Mouse (Mus musculus) lung, embryonic 16.5 days (tissue): ENCODE measurements around the gene Ucp1. TPM values are rescaled to one million over a fixed set of nuclear protein-coding genes. Genes with fewer than 3 reads are reported as not detected.

Experiments
- ATAC-seq: fragments of 200-750 bp; cut with Nextera tagmentation; 2 replicates; pipeline ENCODE4 v1.8.0; 2017; ENCODE audit warnings: low read depth, mild to moderate bottlenecking, moderate library complexity
- H3K27ac ChIP-seq: fragments of 300-500 bp; sonication (generic); 2 replicates; pipeline ENCODE4 v1.5.1; 2014; ENCODE audit warnings: mild to moderate bottlenecking, control low read depth, low read length
- H3K27me3 ChIP-seq: fragments of 300-500 bp; sonication (generic); 2 replicates; pipeline ENCODE4 v1.6.1; 2014; ENCODE audit warnings: low read depth, low read length, mixed read lengths; ENCODE audit not compliant: control insufficient read depth, insufficient read depth
- H3K36me3 ChIP-seq: fragments of 300-500 bp; sonication (generic); 2 replicates; pipeline ENCODE4 v1.6.1; 2014; ENCODE audit warnings: low read length; ENCODE audit not compliant: control insufficient read depth, insufficient read depth
- H3K4me1 ChIP-seq: fragments of 300-500 bp; sonication (generic); replicated peaks from 2 replicates; pipeline ENCODE4 v1.6.1; 2014; ENCODE audit warnings: low read length, mixed read lengths; ENCODE audit not compliant: control insufficient read depth, insufficient read depth
- H3K4me2 ChIP-seq: fragments of 300-500 bp; sonication (generic); 2 replicates; pipeline ENCODE4 v1.6.1; 2014; ENCODE audit warnings: low read depth, low read length, control low read depth
- H3K4me3 ChIP-seq: fragments of 300-500 bp; sonication (generic); 2 replicates; pipeline ENCODE4 v1.5.1; 2014; ENCODE audit warnings: mild to moderate bottlenecking, low read length, control low read depth
- H3K9ac ChIP-seq: fragments of 300-500 bp; sonication (generic); 2 replicates; pipeline ENCODE4 v1.6.1; 2014; ENCODE audit warnings: low read length, control low read depth
- H3K9me3 ChIP-seq: fragments of 300-500 bp; sonication (generic); 2 replicates; pipeline ENCODE4 v1.6.1; 2016; ENCODE audit warnings: low read length; ENCODE audit not compliant: control insufficient read depth
- WGBS: fragments of 180-500 bp; shearing (Covaris S2); extraction: QIAGEN DNeasy Blood & Tissue Kit; methylation state at CpG from one replicate; pipeline ENCODE4 v1.1.7; 2014; 5-methylcytosine and 5-hydroxymethylcytosine counted together
- polyA plus RNA-seq: library from polyadenylated mRNA; unstranded; fragments of >200 nt; fragmentation: Nextera tagmentation; extraction: Ambion mirVana; gene quantifications from 2 replicates; pipeline ENCODE4 v1.2.1, GENCODE M21; 2015

Gene Ucp1
- polyA plus RNA-seq, 1 experiment from 2014 or later: not detected

- no peak overlapping the region for H3K4me2 ChIP-seq
- no peak overlapping the region for H3K4me3 ChIP-seq
- peaks cover 8% of the 10 kb centered on the region for H3K36me3 ChIP-seq
- no peaks in the 10 kb centered on the region for H3K9me3 ChIP-seq
- ATAC-seq: no peak
- no peak overlapping the region for H3K27ac ChIP-seq
- H3K9ac ChIP-seq: no peak overlapping the region
- H3K27me3 ChIP-seq: no peaks in the 10 kb centered on the region
- WGBS: 89% methylated on average over 6 of the region's 6 CpGs
- no peaks in the 10 kb centered on the region for H3K4me1 ChIP-seq
Observed at GRCm38 (mm10) chr8:83322374-83322773, 32.2 kb downstream of the Ucp1 start.

GRCm38 (mm10) chr8:83323056-83323455 lies 32.9 kb downstream of the Ucp1 start:
- Histone ChIP-seq H3K36me3 (peaks cover 7% of the 10 kb centered on the region), H3K27ac (no peak overlapping the region), H3K4me2 (no peak overlapping the region)

GRCm38 (mm10) chr8:83327889-83328288 lies 37.7 kb downstream of the Ucp1 start:
- 87% methylated on average over 5 of the region's 5 CpGs for WGBS
- H3K36me3 ChIP-seq: peaks cover 3% of the 10 kb centered on the region
- no peaks in the 10 kb centered on the region for H3K27me3 ChIP-seq
- H3K9ac ChIP-seq: no peak overlapping the region
- 0 out of 2 replicates have a peak, but pooled peaks cover under 1% of the 10 kb centered on the region for H3K4me1 ChIP-seq
- no peak overlapping the region for H3K4me3 ChIP-seq
- no peak overlapping the region for H3K27ac ChIP-seq
- no peaks in the 10 kb centered on the region for H3K9me3 ChIP-seq
- no peak overlapping the region for H3K4me2 ChIP-seq
- no peak for ATAC-seq

More at GRCm38 (mm10) chr8:83323056-83323455, 32.9 kb downstream of the Ucp1 start:
- no peaks in the 10 kb centered on the region for H3K27me3 ChIP-seq
- H3K4me1 ChIP-seq: no peaks in the 10 kb centered on the region
- no peaks in the 10 kb centered on the region for H3K9me3 ChIP-seq
- no peak for ATAC-seq
- no peak overlapping the region for H3K9ac ChIP-seq
- H3K4me3 ChIP-seq: no peak overlapping the region
- 90% methylated on average over 2 of the region's 2 CpGs for WGBS

- H3K4me3 ChIP-seq: peak overlapping the region; percentile 78
- ATAC-seq: no peak
- H3K27me3 ChIP-seq: no peaks in the 10 kb centered on the region
- no peak overlapping the region for H3K27ac ChIP-seq
- H3K36me3 ChIP-seq: peaks cover 3% of the 10 kb centered on the region
- no peaks in the 10 kb centered on the region for H3K9me3 ChIP-seq
- H3K9ac ChIP-seq: peak overlapping the region; percentile 79
- H3K4me1 ChIP-seq: 0 out of 2 replicates have a peak, but pooled peaks cover 2% of the 10 kb centered on the region
- H3K4me2 ChIP-seq: peak overlapping the region; percentile 75
- 8% methylated on average over 7 of the region's 7 CpGs for WGBS
Observed at GRCm38 (mm10) chr8:83331567-83331898, 41.4 kb downstream of the Ucp1 start.

- H3K9me3 ChIP-seq: no peaks in the 10 kb centered on the region
- H3K4me1 ChIP-seq: 0 out of 2 replicates have a peak, but pooled peaks cover 2% of the 10 kb centered on the region
- no peaks in the 10 kb centered on the region for H3K27me3 ChIP-seq
- peak within 1 kb of the TSS; percentile 79 for H3K9ac ChIP-seq
- peak within 1 kb of the TSS; percentile 39 for H3K27ac ChIP-seq
- peak within 1 kb of the TSS; percentile 75 for H3K4me2 ChIP-seq
- H3K36me3 ChIP-seq: peaks cover 3% of the 10 kb centered on the region; the same call in 1 of the 2 replicates
- ATAC-seq: peak; percentile 99
- H3K4me3 ChIP-seq: peak within 1 kb of the TSS; percentile 78
- WGBS: under 1% methylated on average over 79 of the region's 85 CpGs
Observed at GRCm38 (mm10) chr8:83331899-83332697, 41.9 kb downstream of the Ucp1 start, which contains the start of gene Elmod2. TSS of gene Elmod2 (minus strand) at chr8:83332486.

GRCm38 (mm10) chr8:83332864-83333263 lies 42.7 kb downstream of the Ucp1 start:
- H3K27ac ChIP-seq: no peak overlapping the region
- WGBS: 14% methylated on average over 7 of the region's 7 CpGs
- no peaks in the 10 kb centered on the region for H3K9me3 ChIP-seq
- H3K9ac ChIP-seq: peak overlapping the region; percentile 60
- H3K4me2 ChIP-seq: peak overlapping the region; percentile 74
- ATAC-seq: no peak
- H3K36me3 ChIP-seq: peaks cover 1% of the 10 kb centered on the region; the same call in 1 of the 2 replicates
- 0 out of 2 replicates have a peak, but pooled peaks cover 2% of the 10 kb centered on the region for H3K4me1 ChIP-seq
- no peaks in the 10 kb centered on the region for H3K27me3 ChIP-seq
- peak overlapping the region; percentile 78 for H3K4me3 ChIP-seq

GRCm38 (mm10) chr8:83342076-83342475 lies 51.9 kb downstream of the Ucp1 start:
- no peaks in the 10 kb centered on the region for H3K27me3 ChIP-seq
- H3K27ac ChIP-seq: no peak overlapping the region
- H3K4me3 ChIP-seq: no peak overlapping the region
- WGBS: 82% methylated on average over 3 of the region's 3 CpGs
- no peak overlapping the region for H3K9ac ChIP-seq
- no peaks in the 10 kb centered on the region for H3K36me3 ChIP-seq
- H3K4me2 ChIP-seq: no peak overlapping the region
- no peaks in the 10 kb centered on the region for H3K4me1 ChIP-seq
- ATAC-seq: no peak
- H3K9me3 ChIP-seq: no peaks in the 10 kb centered on the region

GRCm38 (mm10) chr8:83342693-83343092 lies 52.5 kb downstream of the Ucp1 start:
- H3K9ac ChIP-seq: no peak overlapping the region
- no peaks in the 10 kb centered on the region for H3K9me3 ChIP-seq
- H3K4me2 ChIP-seq: no peak overlapping the region
- H3K27ac ChIP-seq: no peak overlapping the region
- H3K27me3 ChIP-seq: no peaks in the 10 kb centered on the region
- no peak for ATAC-seq
- H3K4me3 ChIP-seq: no peak overlapping the region
- no peaks in the 10 kb centered on the region for H3K36me3 ChIP-seq
- no peaks in the 10 kb centered on the region for H3K4me1 ChIP-seq
